Mouse (Mus musculus) thymus, postnatal 14 days (tissue): Measurements from ENCODE around the gene Poln.

Experiments
- DNase-seq: peaks from one replicate; pipeline ENCODE4 v3.0.0; 2021

The Poln gene

DNA sequence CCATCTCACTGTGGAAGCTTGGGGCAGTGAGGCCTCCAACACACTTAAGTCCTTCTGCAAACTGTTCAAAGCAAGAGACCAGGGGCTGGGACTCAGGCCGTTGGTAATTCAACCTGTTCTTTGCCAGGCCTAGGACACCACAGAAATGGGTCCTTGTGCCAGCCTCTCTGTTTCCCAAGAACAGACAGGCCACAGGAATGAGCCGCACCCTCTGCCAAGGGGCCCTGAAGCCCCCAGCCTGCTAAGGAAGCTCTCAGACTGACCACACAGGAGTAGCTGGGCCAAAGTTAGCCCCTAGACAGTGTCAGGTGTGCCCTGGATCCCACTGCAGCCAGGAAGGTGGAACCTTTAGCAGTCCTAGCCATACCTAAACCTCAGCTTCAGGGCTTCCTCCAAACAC lies 17.1 kb upstream of the Poln start:
- DNase-seq = no peak

DNA sequence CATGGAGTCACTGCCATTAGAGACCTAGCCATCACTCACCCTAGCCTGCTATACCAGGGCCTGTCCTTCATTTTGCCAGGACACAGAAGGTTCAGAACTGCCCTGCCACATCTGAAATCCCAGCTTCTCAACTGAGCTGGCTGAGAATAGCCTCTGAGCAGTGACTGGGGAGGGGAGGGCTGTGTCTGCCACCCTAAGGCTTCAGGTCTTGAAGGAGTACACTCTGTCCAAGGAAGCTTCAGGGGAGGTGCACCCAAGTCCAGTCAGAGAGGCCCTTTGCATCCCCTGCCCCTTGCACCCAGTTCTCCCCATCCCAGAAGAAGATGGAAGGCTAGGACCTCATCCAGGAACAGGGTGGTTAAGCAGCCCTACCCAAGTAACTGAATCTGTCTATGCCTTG lies 16.5 kb upstream of the Poln start:
- DNase-seq = no peak

DNA sequence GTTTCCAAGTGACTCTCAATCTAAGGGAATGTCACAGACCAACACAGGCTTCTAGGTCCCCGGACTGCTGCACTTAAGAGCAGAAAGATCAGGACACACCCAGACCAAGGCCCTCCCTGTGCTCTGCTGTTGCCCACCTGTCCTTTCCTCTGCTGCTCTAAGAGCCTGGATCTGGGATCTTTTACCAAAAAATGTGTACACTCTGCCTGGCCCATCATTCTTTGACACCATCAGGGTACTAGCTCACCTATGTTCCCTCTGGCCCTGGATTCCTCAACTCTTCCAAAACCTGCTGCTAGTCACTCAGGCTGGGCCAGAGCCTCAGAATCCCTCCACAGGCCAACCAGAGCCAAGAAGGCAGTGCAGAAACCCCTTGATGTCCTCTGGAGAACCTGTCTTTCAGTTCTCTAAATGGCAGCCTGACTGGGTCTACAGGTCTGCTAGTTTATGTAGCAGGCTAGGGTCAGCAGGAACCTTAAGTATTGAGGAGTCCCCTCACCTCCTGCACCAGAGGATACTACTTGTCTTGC lies 15.9 kb upstream of the Poln start:
- DNase-seq = no peak

DNA sequence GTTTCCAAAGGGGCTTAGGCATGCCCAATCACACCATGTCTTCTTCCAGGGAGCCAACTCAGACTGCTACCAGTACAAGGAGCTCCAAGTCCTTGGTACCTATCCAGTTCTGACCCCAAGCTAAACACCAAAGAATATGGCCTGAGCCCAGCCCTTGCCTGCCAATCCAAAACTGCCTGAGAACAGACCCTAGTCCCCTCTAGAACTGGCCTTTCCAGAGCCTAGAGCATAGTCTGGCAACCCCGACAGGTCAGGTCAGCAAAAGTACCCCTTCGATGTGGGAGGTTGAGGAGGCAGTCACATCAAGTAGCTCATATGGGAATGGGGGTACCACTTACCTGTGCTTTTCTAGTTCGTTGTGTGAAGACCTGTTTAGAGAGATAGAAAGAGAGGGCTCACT lies 14.7 kb upstream of the Poln start:
- DNase-seq = no peak

DNA sequence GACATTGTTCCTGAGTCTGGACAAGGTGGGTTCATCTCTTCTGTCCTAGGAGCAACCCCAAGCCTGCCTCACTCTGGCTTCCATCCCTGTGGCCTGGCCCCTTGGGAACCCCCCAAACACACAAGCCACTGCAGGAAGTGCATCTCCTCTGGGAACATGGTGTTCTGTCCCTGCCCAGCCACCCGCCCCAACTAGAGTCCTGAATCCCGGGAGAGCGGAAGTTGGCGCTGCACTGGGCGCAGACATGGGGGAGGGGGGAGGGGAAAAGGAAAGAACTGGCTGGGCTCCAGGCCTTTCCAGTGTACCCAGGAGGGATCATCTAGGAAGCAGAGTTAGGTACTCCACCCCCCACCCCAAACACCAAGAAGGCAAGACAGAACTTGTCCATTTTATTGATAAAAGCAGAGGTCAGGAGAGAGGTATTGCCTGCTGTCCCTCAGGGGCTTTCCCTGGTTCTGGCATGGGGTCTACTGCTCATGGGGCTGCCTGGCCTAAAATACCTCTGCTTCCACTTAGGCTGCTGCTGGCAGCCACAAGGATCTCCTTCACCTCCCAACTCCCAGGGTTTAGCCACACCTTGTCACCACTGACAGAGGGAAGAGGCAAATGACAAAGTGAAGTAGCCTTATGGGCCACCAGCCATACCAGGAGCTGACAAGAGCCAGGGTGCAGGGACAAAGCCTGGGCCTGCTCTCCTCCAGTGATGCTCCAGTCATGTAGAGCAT lies 14.1 kb upstream of the Poln start:
- no peak for DNase-seq

DNA sequence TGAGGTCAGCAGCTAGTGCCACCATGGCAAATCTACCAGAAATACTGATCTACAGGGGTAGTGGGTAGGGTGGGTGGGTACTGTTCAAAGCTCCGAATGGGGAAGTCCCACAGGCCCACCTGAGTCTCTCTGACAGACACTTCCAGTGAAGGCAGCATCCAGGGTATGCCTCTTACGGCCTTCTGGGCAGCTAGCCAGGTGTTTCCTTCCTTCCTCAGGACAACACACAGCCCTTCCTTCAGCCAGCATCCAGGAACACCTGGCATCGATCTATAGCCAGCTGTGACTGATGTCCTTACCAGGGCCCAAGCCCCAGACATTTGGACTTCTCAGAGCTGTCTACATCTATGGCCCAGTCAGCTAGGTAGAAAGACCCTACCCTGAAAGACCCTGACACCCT lies 13.2 kb upstream of the Poln start:
- DNase-seq = no peak

DNA sequence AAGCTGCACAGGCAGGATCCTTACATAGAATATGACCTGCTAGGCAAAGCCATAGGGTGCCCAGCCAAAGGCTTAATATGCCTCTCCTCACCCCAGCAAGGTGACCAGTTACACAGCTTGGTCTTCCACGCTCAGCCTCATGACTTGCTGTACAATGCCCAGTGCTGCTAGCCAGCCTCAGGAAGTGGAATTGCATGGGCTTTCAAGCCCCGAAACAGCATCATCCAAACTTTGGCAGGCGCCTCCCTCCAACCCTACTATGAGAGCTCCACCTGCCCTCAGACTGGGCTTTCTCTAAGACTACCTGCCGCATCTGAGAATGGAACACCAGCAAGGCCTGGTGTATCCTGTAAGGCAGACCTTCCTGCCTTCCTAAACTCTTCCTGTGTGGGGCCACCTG lies 8.6 kb upstream of the Poln start:
- DNase-seq = no peak

DNA sequence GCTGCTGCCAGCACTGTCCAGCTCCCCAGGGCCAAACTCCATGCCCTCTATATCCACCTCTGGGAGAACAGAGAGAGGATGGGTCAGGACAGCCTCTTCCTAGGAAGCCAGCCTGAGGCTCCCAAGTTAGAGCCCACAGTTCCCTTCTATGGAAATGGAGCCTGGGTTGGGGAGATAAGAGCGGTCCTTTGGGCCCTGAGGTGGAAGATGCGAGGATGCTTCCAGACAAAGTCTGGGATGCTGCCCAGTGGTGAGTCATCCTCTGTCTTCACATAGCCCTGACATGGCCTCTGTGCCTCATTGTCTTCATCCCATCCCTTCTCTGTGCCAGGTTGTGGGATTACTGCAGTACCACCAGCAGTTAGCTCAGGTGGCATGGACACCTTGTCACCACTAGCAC lies 7.8 kb upstream of the Poln start:
- peak; percentile 3 for DNase-seq

DNA sequence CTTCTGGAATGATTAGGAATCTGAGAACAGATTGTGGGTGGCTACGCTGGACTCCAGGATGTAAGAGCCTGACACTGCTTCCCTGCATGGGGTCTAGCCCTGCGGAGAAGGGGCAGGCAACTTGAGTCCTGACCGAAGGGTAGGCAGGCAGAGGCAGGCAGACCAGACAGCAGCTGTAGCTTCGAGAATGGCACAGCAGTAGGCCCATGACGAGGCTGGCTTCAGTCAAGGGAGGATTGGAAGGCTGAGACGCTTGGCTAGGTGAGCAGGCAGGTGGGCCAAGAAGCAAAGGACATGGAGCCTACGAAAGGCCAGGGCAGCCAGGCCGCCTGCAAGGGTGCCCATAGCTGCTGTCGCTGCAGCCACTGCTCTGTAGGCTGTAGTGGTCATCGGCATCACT lies 7.4 kb upstream of the Poln start:
- no peak for DNase-seq

DNA sequence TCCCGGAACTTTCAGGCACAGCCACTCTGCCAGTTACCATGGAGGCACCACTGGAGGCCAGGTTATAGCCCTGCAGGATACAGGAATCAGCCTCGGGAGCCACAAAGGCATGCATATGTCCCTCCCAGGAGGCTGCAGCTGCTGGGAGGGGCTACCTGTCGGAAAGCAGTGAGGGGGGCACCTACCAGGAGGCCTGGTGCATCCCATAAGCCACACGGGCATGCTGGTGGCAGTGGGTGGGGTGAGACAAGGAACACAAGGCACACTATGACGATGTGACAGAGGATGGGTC lies 6.1 kb upstream of the Poln start:
- peak; percentile 5 for DNase-seq

DNA sequence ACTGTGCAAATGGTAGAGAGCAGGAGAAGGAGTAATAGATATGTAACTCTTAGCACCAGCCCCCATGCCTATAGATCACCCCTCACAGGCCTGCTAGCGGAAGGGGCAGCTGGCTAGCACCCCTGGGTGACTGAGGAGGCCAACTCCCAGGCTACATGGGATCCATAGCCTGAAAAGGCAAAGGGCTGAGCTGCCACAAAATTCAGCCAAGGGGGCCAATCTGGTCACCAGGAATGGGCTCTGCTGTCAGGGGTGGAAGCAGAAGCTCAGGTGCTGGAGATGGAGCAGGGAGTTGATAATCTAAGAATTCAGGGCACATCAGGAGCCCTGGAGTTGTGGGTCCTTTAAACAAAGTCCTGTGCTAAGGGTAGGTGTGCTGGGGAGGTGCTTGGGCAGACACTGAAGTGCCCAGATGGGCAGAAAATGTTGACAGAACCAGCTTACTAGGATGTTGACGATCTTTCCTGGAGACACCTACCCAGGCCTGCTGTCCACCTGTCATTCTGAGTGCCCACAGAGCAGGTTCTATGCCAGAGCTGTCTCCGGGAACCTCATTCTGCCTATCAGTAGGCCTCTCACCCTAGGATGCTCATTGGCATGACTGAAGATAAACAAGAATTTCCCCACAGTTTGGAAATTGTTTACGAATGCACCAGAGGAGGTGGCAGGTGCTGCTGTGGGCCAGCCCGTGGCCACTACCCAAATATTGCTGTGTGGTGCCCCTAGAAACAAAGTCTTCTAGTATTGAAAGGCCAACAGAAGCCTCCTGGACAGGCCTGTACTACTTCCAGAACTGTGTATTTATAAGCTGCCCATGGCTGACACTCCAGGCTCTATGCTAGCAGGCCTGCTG lies 5.5 kb upstream of the Poln start:
- no peak for DNase-seq

DNA sequence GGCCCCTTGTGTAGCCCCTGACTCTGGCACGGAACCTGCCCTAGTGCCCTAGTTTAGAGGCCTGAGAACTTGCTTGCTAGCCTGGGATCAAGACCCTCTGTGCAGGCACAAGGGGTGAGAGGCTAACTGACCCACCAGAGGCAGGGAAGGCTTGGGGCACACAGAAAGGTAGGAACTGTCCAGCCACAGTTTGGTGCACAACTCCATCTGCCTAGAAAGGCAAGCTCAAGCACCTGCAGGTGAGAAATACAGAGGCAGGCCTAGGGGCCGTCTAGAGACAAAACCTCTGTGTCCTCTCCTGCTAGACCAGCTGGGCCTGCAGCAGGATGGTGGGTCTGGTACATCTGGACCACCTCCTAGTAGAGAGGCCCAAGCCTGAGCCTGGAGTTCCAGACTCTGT lies 4.8 kb upstream of the Poln start:
- no peak for DNase-seq

DNA sequence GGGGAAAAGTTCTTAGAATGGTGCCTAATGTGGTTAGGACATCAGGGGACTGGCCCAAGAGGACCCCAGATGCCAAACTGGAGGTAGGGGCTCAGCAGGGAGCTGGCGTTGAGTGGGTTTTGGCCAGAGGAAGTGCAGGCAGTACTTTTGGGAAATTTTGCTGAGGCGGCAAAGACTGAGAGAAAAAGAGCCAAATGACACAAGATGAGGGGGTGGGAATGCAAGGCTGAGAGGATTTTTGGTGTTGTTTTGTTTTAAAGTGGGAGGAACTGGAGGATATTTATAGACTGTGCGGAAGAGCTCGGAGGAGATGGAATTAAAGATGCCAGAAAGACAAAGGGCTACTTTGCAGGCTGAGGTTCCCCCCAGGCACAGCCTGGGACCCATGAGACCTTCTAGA lies 1.5 kb upstream of the Poln start:
- DNase-seq = no peak

DNA sequence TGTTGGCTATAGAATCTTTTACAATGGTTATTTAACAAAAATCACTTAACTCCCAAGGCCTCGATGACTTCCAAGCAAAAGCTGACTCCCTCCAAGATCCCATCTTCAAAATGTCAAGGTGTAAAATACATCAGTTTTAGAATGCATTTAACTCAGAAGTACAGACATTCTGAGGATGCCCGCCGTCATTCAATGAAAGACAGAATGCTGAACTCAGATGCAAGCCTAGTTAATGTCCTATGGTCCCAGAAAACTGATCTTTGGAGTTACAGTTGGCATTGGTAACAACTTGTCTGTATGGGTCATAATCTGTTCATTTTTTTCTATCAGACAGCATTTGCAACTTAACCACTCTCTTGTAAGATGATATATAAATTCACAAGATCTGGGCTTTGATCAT lies 706 bp upstream of the Poln start:
- no peak for DNase-seq

DNA sequence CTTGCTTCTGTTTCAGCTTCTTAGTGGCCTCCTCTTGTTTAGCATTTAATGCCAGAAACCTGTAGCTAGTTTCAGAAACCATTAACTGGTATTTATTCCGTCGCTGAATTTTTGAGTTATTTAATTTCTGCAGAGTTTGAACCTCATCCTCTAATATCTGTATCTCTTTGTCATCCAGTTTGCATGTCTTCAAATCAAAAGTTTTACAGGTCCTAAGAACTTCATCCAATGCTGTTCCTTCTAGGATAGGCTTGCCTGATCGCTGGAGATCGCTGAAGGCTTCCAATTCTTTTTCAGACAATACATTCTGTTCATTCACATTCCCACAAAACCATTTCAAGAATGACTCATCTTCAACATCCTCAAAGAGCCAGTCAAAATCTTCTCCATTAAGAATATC lies 1.4 kb downstream of the Poln start:
- no peak for DNase-seq

DNA sequence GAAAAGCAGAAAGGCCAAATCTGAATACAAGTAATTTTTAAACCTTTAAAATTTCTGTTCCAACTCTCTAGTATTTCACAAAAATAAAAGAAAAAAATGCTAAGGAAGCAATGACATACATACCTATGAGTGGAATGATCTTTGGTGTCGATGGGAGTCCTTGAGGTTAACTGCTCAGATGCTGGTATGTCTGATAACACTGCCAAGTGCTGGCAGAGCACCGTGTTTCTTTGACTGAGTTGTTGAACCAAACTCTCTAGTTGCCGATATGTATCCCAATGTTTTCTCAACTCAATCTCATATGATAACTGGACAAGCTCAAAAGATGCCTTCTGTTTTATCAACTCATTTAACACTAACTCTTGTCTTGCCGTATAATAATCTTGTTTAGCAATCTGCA lies 3.5 kb downstream of the Poln start:
- DNase-seq = no peak

DNA sequence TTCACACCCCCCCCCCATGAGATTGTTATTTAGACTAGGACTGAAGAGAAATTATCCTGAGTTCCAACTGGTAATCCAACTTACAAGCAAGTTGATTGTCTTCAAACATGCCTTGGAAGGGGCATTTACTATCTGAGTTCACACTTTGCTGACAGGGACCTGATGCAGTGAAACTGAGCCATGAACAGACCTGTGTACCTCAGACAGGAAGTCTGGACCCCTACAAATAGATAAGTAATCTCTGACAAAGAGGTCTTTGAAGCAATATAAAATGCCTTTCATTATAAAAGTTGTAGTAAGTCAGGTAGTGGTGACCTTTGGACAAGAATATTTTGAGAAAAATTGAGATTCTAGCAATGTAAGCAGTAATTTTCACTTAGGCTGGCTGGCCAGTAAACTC lies 20.8 kb downstream of the Poln start:
- DNase-seq = no peak

DNA sequence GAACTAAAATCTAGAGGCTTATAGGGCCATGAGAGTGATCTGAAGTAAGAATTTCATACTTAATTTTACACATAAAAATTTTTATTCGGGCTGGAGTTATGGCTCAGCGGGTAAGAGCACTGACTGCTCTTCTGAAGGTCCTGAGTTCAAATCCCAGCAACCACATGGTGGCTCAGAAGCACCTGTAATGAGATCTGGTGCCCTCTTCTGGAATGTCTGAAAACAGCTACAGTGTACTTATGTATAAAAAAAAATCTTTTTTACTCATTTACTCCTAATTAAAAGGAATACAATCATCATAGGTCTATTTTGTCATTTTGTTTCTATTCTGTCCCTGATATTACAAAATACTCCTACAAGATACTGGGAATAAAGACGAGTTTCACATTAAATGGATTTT lies 21.7 kb downstream of the Poln start:
- DNase-seq = peak; percentile 33

DNA sequence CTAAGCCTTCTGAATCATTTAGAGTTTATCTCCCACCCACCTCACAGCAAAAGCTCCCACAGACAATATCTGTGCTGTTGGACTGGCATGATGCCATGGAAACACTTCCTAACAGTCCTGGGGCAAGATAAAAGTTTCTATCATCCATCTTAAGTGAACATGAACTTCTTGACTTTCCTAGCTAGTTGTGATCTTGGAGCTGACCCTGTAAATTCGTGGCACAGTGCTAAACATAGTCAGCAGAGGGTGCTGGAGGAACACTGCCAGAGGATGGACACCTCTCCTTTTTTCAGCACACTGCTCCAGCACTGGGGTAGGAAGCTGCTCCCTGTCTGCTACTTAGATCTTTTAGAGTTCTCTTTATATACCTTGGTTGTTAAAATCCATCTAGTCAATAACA lies 29.5 kb downstream of the Poln start:
- peak; percentile 72 for DNase-seq

DNA sequence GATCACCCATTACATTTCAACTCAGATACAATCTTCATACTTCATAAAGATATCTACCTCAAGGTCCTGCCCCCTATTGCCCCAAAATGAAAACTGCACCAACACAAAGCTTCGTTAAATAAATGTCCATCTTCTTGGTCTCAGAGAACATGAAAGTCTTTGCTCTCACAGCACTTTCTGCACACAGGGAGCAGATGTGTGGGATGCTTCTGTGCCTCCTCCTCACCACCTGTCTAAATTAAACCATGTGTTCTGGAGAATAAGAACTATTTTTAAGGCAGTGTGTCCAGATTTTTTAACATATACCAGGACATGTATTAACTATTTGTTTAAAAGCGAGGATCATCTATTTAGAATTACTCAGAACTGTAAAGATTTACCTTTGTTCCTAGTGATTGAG lies 36.5 kb downstream of the Poln start:
- DNase-seq = no peak

DNA sequence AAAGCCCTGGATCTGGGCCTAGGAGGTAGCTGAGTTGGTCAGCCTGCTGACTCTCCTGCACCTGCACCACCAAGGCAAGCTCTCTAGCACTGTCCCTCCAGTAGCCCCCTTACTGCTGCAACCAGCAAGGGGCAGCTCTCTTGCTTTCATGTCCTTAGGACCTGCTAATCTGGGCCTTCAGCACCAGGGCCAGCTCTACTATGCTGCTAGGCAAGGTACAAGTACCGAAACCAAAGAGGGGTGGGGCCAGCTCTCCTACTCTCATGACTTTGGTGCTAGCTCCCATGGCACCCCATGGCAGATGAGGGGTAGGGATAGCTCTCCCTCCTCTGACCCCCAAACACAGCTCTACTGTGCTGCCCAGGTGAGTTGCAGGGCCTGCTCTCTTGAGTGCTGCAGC lies 45.1 kb downstream of the Poln start:
- no peak for DNase-seq

DNA sequence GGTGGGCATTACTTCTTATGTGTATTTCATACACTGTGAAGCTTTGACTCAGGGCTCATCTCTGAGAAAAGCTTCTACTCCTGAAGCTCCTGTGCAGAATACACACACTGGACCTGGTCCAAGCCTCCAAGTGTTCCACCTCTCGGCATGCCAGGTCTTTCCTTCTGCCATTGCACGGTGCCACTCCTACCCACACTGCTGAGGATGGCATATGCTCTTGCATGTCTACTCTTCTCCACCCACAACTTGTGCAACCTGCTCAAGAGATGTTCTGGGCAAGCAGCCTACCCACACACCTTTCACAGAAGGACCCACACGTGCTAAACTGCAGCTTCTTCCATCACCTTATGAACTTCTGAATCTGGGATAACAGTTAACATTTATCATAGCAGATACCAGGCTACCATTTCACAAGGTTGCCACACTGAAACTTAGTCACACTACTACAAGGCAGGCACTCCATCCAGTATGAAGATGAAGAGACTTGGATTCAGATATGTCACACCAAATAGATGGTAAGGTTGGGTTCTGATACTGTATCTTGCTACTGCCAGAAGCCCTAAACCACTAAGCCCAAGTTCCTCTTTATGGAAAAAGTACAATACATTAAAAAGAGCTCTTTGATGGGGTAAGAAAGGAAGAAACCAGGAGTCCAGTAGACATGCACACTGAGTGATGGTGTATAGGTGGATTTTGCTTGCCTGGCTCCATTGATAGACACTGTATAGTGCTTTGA lies 50.0 kb downstream of the Poln start:
- no peak for DNase-seq

DNA sequence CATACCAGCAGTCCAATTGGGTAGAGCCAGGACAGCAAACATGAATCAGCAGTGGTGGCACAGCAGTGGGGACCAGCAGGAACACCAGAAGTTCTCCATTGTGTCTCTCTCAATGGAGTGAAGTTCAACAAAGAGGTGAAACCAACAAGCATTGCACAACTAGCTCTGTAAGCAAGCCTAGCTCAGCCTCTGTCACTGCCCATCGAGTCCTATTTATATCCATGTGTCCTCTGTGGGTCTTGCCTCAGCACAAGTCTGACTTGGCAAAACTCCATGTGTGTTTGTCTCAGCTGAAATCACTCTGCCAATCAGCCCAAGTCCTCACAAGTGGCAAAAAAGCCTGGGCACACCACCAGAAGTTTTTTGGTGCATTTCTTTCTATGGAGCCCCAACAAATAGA lies 63.6 kb downstream of the Poln start:
- DNase-seq = no peak

DNA sequence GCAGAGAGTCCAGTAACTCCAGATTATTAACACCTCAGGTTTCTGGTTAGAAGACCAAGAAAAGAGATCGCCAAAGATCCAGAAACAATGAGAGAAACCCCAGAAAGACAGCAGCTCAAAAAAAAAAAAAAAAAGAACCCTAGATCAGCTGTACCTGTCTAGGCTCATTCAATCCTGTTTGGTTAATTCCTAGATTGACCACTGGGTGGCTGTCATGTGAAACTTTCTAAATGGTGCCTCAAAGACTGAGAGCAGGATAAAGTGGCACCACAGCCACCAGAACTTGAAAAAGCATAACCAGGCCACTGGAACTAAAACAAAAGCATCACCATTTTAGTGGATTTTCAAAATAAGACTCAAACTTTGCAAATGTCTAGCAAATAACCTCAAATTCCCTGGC lies 71.9 kb downstream of the Poln start:
- peak; percentile 58 for DNase-seq
